Mouse (Mus musculus) brain, embryonic 14.5 days (tissue): ENCODE data around the gene Rasgef1a. TPM values are rescaled to one million over a fixed set of nuclear protein-coding genes. Genes with fewer than 3 reads are reported as not detected.

Source experiments
- DNase-seq: peaks from one replicate; pipeline ENCODE4 v3.0.0-alpha.2; 2011; ENCODE audit warnings: low read depth
- CTCF ChIP-seq: fragments of 200-500 bp; IDR thresholded peaks from 2 replicates; pipeline ENCODE4 v1.5.1; 2012; ENCODE audit warnings: inconsistent platforms, mild to moderate bottlenecking, moderate library complexity, borderline replicate concordance; ENCODE audit not compliant: insufficient read depth, insufficient read length; ENCODE audit errors: extremely low read depth
- POLR2A ChIP-seq: fragments of 200-500 bp; IDR thresholded peaks from 2 replicates; pipeline ENCODE4 v1.6.1; 2012; ENCODE audit warnings: mild to moderate bottlenecking, inconsistent platforms, borderline replicate concordance; ENCODE audit not compliant: poor library complexity, insufficient read depth, insufficient read length, severe bottlenecking; ENCODE audit errors: extremely low read depth
- polyA plus RNA-seq: library from polyadenylated mRNA; depleted of rRNA; stranded (reverse); fragments of >200 nt; gene quantifications from 2 replicates; pipeline ENCODE4 v1.2.3, GENCODE M21; 2012

Gene Rasgef1a
- polyA plus RNA-seq, 1 experiment: 5.5 TPM

DNA sequence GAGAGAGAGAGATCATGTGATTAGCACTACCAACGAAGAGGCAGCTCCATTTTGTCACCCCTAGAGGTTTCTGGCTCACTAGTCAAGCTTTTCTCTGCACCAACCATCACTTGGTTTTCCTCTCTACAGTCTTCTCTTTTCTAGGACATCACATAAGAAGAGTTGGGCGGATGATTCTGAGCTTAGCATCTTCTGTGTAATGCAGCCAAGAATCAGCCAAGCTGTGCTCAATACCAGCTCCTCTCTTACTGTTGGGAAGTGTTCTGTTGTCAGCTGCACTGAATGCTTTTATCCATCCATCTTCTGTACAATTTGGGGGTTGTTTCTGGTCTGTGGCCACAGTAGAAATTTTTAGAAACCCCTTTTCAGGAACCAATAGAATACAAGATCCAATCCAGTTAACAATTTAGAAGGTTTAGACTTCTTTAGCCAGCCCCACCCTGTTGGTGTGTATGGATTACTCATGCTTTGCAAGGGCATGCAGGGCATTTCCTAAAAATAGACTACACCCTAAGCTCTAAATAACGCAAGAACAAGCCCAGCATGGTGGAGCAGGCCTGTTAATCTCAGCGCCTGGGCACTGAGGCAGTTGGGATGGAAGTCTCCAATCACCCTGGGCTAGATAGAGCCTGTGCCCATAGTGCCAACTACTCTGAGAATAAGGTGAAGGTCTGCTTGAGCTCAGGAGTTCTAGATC is 3.2 kb upstream of the Rasgef1a start:
- TF ChIP-seq POLR2A (no peak), CTCF (no peak)
- no peak for DNase-seq

DNA sequence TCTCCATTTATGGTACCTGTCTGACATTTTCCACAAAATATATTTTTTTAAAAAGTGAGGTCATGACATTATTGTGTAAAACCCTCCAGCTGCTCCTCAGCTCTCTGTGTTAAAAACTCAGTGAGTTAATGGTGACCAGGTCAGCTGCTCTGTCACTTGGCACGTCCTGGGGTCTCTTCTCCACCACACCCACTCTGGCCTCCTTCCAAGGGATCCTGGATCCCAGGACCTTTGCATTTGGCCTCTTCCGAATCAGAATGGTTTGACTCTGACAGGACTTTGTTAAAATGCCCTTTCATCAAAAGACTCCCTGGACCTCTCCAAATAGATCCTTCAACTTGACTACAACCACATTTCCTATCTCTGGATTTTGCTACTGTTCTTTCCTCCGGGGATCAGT is 982 bp upstream of the Rasgef1a start:
- no peak for TF ChIP-seq POLR2A
- no peak for TF ChIP-seq CTCF
- no peak for DNase-seq

- DNase-seq: peak; percentile 33
- TF ChIP-seq POLR2A (no peak), CTCF (no peak)
Measured at GRCm38 (mm10) chr6:118011616-118012316, 528 bp downstream of the Rasgef1a start.

DNA sequence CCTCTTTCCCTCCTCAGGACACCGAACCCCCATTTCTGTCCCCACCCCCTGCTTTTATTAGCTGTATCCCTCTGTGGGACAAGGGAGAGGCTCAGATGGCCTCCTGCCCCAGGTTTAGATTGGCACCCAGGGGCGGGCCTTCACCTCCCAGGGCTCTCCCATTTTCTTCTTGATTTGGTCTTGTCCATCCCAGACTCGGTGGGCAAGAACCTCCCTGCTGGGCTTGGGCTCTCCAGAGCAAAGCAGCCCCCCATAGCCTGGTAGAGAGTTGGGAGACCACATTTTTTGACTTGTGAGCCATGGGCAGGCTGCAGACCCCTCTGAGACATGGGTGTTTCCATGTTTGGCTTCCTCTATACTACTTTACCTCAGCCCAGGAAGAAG is 1.1 kb downstream of the Rasgef1a start:
- DNase-seq: no peak
- TF ChIP-seq CTCF: no peak
- no peak for TF ChIP-seq POLR2A

DNA sequence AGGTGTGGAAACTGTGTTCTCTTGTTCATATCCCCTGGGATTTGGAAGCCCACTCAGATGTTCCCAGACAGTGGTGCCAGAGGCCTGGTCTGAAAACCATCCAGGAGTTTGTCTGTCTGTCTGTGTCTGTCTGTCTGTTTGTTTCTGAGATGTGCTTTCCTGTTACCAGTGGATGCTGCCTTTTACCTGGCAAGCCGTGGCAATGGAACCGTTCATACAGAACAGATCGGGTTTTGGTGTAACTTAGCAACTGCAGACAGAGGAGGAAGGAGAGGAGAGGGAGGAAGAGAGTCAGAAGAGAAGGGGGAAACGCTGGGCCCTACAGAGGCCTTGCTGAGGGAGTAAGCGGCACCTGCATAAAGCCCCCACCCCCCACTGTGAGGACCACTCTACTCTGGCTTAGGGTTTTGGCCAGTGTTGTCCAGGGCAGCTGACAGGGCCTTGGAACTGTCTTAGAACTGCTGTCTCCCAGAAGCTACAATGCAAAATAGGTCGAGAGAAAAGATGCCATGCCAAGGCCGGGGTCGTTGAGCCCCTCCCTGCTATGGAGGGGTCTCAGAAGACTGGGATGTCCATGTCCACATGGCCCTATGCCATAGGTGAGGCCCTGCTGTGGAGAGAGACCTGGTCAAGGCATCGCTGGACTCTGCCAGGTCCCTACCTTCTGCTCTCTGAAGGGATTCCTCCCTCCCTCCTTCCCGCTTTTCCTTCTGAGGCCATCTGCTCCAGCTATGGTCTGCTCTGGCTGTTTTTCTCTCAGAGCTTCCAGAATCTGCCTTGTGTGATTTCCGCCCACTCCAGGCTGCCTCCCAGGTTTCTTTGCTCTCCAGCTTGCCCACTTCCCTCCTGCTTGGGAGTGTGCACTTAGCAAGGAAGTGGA is 2.0 kb downstream of the Rasgef1a start:
- no peak for TF ChIP-seq CTCF
- TF ChIP-seq POLR2A: no peak
- peak; percentile 24 for DNase-seq

DNA sequence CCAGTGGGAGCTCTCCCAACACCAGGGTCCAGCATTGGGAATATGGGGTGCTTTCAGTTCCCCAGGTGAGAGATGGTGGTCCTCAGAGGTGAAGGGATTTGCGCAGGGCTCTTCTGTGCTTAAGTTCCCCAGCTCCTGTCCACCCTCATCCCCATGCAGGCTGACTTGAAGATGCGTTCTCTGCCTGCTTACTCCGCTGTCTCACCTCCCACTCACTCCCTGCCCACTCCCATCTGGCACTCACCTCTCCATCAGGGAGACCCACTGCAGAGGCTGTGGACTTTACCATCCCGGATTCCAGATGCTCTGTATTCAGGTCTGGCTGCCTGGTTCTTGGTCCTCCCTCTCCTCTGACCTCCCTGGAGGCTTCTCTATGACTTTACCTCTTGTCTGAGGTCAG is 3.6 kb downstream of the Rasgef1a start:
- DNase-seq: no peak
- no peak for TF ChIP-seq CTCF
- no peak for TF ChIP-seq POLR2A

DNA sequence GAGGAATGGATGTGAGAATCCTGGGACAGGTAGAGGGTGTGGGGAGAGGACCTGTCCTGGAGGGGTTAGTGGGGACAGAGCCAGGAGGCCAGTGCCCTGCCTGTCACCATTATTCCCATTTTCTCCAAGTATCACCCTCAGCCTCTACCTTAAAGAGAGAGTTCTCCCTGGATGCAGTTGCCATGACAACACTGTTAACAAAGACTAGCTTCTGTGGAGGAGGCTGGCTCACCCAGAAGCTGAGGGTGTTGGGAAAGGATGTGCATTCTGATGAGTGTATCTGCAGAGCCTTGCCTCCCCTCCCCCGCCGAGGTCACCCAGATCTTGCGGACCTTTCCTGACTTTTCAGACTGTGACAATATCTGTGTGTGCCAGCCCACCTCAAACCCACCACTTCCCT is 4.7 kb downstream of the Rasgef1a start:
- TF ChIP-seq CTCF (no peak), POLR2A (no peak)
- peak; percentile 88 for DNase-seq

DNA sequence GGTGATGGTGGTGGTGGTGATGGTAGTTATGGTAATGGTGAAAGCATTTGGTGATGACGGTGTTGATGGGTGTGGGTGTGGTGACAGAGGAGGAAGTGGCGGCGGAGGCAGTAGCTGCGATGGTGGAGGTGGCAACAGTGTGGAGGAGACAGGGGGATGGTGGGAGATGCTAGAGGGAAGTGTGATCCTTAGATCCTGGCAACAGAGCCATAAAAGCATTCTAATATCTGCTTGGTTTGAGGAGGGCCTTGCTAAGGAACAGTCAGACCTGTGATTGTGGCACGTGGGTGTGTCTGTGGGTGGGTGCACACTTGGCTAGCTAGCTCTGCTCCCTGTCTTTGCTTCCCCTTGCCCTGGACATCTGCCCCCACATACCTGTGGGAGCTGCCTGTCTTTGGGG is 7.4 kb downstream of the Rasgef1a start:
- no peak for DNase-seq
- TF ChIP-seq POLR2A (no peak), CTCF (no peak)

GRCm38 (mm10) chr6:118019569-118019968 is 8.3 kb downstream of the Rasgef1a start:
- no peak for TF ChIP-seq CTCF
- no peak for TF ChIP-seq POLR2A
- peak; percentile 84 for DNase-seq

- no peak for DNase-seq
- TF ChIP-seq POLR2A (no peak), CTCF (no peak)
Measured at GRCm38 (mm10) chr6:118022898-118023635, 11.8 kb downstream of the Rasgef1a start.
